Mouse (Mus musculus) ES-Bruce4 (cell line): ENCODE results near the gene Lipe.

Source experiments
- CTCF ChIP-seq: IDR thresholded peaks from one replicate; pipeline ENCODE4 v1.8.1; 2011; ENCODE audit warnings: low read depth, low read length
- EP300 ChIP-seq: IDR thresholded peaks from 2 replicates; pipeline ENCODE4 v1.6.1; 2011; ENCODE audit warnings: low read depth, low read length; ENCODE audit not compliant: insufficient read depth

- TF ChIP-seq CTCF (no peak), EP300 (no peak)
These were observed 26.1 kb downstream of the Lipe start for GRCm38 (mm10) chr7:25372441-25372840.
